Mouse (Mus musculus) gastrocnemius, postnatal 4 days (tissue): Measurements from ENCODE around the gene Plch2. TPM values are rescaled to one million over a fixed set of nuclear protein-coding genes. Genes with fewer than 3 reads are reported as not detected.
A peak's percentile ranks its signal among the peaks of the same experiment; 100 is the strongest.

Experiments
- DNase-seq, 2 experiments: peaks; one replicate each; pipeline ENCODE4 v3.0.0; 2021 to 2022; ENCODE audit warnings: low spot score in 2 of 2, mixed read lengths in 2 of 2
- total RNA-seq, 2 experiments: library from RNA; stranded (reverse); gene quantifications; 2 replicates each; pipeline ENCODE4 v1.2.3; 2021

Plch2 gene
- total RNA-seq, 2 experiments from 2014 or later = 0.15 to 0.29 TPM

GRCm38 (mm10) chr4:154960690-154961225, 95.8 kb downstream of the Plch2 start, which contains the start of gene Hes5:
Hes5 (plus strand) TSS chr4:154960923.
- no peak for DNase-seq

GRCm38 (mm10) chr4:154960021-154960689, 96.4 kb downstream of the Plch2 start:
- no peak for DNase-seq

- no peak for DNase-seq
Observed at GRCm38 (mm10) chr4:154958621-154959020, 98.0 kb downstream of the Plch2 start.

GRCm38 (mm10) chr4:154958171-154958570, 98.4 kb downstream of the Plch2 start:
- DNase-seq = no peak

- DNase-seq = no peak
Observed at GRCm38 (mm10) chr4:154957289-154957993, 99.1 kb downstream of the Plch2 start.

GRCm38 (mm10) chr4:154956604-154957003, 100.0 kb downstream of the Plch2 start:
- no peak for DNase-seq

- no peak for DNase-seq
Observed at GRCm38 (mm10) chr4:154952461-154953241, 103.9 kb downstream of the Plch2 start.

- DNase-seq = no peak
Observed at GRCm38 (mm10) chr4:154949589-154949982, 107.0 kb downstream of the Plch2 start.

GRCm38 (mm10) chr4:154948940-154949588, 107.5 kb downstream of the Plch2 start:
- DNase-seq = no peak

GRCm38 (mm10) chr4:154948066-154948939, 108.3 kb downstream of the Plch2 start:
- DNase-seq = no peak

GRCm38 (mm10) chr4:154946319-154946718, 110.3 kb downstream of the Plch2 start:
- peak in 1 of 2 experiments; percentile 52 for DNase-seq

GRCm38 (mm10) chr4:154944121-154944590, 112.4 kb downstream of the Plch2 start:
- peak in 1 of 2 experiments; percentile 71 for DNase-seq

GRCm38 (mm10) chr4:154943323-154944039, 113.1 kb downstream of the Plch2 start:
- DNase-seq = no peak

- DNase-seq = no peak
Observed at GRCm38 (mm10) chr4:154942632-154943322, 113.8 kb downstream of the Plch2 start.

- no peak for DNase-seq
Observed at GRCm38 (mm10) chr4:154941831-154942230, 114.8 kb downstream of the Plch2 start.

GRCm38 (mm10) chr4:154940156-154940555, 116.4 kb downstream of the Plch2 start:
- no peak for DNase-seq

- DNase-seq = no peak
Observed at GRCm38 (mm10) chr4:154937746-154938145, 118.8 kb downstream of the Plch2 start.

- no peak for DNase-seq
Observed at GRCm38 (mm10) chr4:154936542-154937255, 119.9 kb downstream of the Plch2 start.
